In the genomic region with DNA sequence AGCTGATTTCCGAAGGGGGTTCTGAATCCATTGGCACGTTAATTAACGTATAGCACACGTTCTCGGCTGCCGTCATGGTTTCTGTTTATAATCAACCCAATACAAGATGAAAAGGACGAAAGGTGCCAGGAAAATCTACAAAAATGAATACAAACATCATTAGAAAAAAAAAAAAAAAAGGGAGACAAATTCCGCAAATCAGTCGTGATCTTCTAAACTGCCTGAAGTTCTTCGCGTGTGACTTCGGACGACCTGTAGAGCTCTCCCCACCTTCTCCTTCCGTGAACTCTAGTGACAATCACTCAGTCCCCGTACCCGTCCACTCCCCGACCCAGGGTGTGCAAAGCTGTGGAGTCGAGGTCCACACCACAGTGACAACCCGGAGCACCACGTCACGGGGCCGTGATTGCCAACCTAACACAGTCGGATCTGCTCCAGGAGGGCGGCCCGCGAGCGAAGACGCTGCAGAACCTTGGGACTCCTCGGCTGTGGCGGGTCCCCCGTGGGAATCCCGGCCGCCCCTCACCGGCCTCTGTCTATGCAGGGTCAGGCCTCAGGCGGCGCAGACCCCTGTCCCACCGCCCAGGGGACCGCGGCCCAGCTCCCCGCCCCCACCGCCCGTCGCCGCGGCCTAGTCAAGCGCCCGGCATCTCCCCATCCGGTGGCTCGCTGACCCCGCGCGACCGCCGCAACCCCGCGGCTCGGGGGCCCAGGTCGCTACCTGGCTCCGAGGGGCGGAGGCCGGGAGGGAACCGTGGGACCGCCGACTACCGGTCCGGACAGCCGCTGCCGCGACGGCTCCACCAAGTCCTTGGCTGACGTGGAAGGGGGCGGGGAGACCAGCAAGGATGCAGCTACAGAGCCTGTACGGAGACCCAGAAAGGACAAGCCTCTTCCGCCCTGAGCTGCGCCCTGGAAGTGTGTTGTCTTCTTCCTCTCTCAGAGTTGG, we compare ENCODE assay signal across 8 mouse cellular contexts. TPM values are rescaled to one million over a fixed set of nuclear protein-coding genes. Genes with fewer than 3 reads are reported as not detected.
A peak's percentile ranks its signal among the peaks of the same experiment; 100 is the strongest.
DNase-seq lines count a peak whose midpoint lies in the region; ATAC-seq and TF ChIP-seq lines count a peak whose summit lies in the region.

Copb1 (minus strand) TSS at position 827 of the 949 bp plus-strand sequence.

- TF ChIP-seq POLR2A in olfactory bulb, adult 2 months (IDR thresholded peaks at IDR 0.05; ENCODE audit: insufficient read depth, low read depth, low read length) = 0 out of 2 replicates have a peak, but pooled peaks have one; percentile 28
- TF ChIP-seq POLR2A in thymus, adult 2 months (IDR thresholded peaks at IDR 0.05; ENCODE audit: control insufficient read depth, extremely low read depth, insufficient read depth, low read length, poor library complexity) = peak; percentile 76; the same call in 1 of the 2 replicates

- peak within 1 kb of the TSS; percentile 95 for H3K9ac ChIP-seq in forebrain, embryonic 15.5 days (replicated peaks)
- peak within 1 kb of the TSS; percentile 97 for H3K9ac ChIP-seq in lung, embryonic 14.5 days

- intact Hi-C loops in heart, postnatal 25 days (cut with DNase I) = no loop called here

- ATAC-seq in forebrain, embryonic 15.5 days (replicated peaks) = peak; percentile 100
- peak; percentile 99 for ATAC-seq in lung, embryonic 14.5 days (ENCODE audit: insufficient read depth)

- peak within 1 kb of the TSS; percentile 94 for H3K4me3 ChIP-seq in forebrain, embryonic 15.5 days
- peak within 1 kb of the TSS; percentile 62 for H3K4me3 ChIP-seq in layer of hippocampus, adult 2 months
- peak within 1 kb of the TSS; percentile 96 for H3K4me3 ChIP-seq in lung, embryonic 14.5 days (ENCODE audit: low read depth, low read length)
- peak within 1 kb of the TSS; percentile 75 for H3K4me3 ChIP-seq in olfactory bulb, adult 2 months (ENCODE audit: insufficient read depth, low read depth, low read length)
- peak within 1 kb of the TSS; percentile 76 for H3K4me3 ChIP-seq in thymus, adult 2 months (ENCODE audit: control insufficient read depth, insufficient read depth, low read length)

- peak within 1 kb of the TSS; percentile 57 for H3K27ac ChIP-seq in forebrain, embryonic 15.5 days (replicated peaks)
- peak within 1 kb of the TSS; percentile 94 for H3K27ac ChIP-seq in layer of hippocampus, adult 2 months
- peak within 1 kb of the TSS; percentile 65 for H3K27ac ChIP-seq in lung, embryonic 14.5 days (ENCODE audit: low read depth)
- H3K27ac ChIP-seq in olfactory bulb, adult 2 months (ENCODE audit: insufficient read depth, low read depth, low read length) = no peak within 1 kb of the TSS
- no peak within 1 kb of the TSS for H3K27ac ChIP-seq in thymus, adult 2 months (ENCODE audit: control insufficient read depth, insufficient read depth, low read length)

- H3K27me3 ChIP-seq in forebrain, embryonic 15.5 days = no peaks in the 10 kb centered on the region
- H3K27me3 ChIP-seq in lung, embryonic 14.5 days (ENCODE audit: insufficient read depth, low read length) = no peaks in the 10 kb centered on the region
- H3K27me3 ChIP-seq in thymus, adult 2 months (ENCODE audit: control insufficient read depth, insufficient read depth, low read length) = no peaks in the 10 kb centered on the region

- DNase-seq in ES-CJ7 (ENCODE audit: low read depth, low spot score) = peak; percentile 91
- peak; percentile 84 for DNase-seq in cerebellum, adult 11 months
- DNase-seq in heart, postnatal 25 days (ENCODE audit: low spot score) = peak; percentile 84
- DNase-seq in layer of hippocampus, adult 2 months (ENCODE audit: low spot score in 2 of 2) = peak; percentile 92
- peak; percentile 95 for DNase-seq in lung, embryonic 14.5 days
- peak; percentile 95 for DNase-seq in thymus, adult 2 months

- H3K36me3 ChIP-seq in forebrain, embryonic 15.5 days = peaks cover 28% of the 10 kb centered on the region
- peaks cover 35% of the 10 kb centered on the region for H3K36me3 ChIP-seq in lung, embryonic 14.5 days (ENCODE audit: insufficient read depth)
- H3K36me3 ChIP-seq in thymus, adult 2 months (ENCODE audit: control insufficient read depth, insufficient read depth, low read length) = peaks cover 20% of the 10 kb centered on the region

- H3K4me2 ChIP-seq in forebrain, embryonic 15.5 days (replicated peaks) = peak within 1 kb of the TSS; percentile 59
- peak within 1 kb of the TSS; percentile 64 for H3K4me2 ChIP-seq in lung, embryonic 14.5 days

- H3K4me1 ChIP-seq in forebrain, embryonic 15.5 days = peaks cover 16% of the 10 kb centered on the region
- peaks cover 3% of the 10 kb centered on the region for H3K4me1 ChIP-seq in lung, embryonic 14.5 days (ENCODE audit: insufficient read depth)
- H3K4me1 ChIP-seq in olfactory bulb, adult 2 months (ENCODE audit: control insufficient read depth, insufficient read depth, low read length) = peaks cover 5% of the 10 kb centered on the region; the same call in 1 of the 2 replicates
- 0 out of 2 replicates have a peak, but pooled peaks cover 2% of the 10 kb centered on the region for H3K4me1 ChIP-seq in thymus, adult 2 months (replicated peaks; ENCODE audit: control insufficient read depth, insufficient read depth, low read length)

- 1% methylated on average over 71 of the region's 75 CpGs for WGBS in forebrain, embryonic 15.5 days
- WGBS in lung, embryonic 14.5 days = 1% methylated on average over 75 of the region's 75 CpGs
- under 1% methylated on average over 75 of the region's 75 CpGs for WGBS in olfactory bulb, adult 2 months
- 2% methylated on average over 75 of the region's 75 CpGs for WGBS in thymus, adult 2 months

- H3K9me3 ChIP-seq in forebrain, embryonic 15.5 days = no peaks in the 10 kb centered on the region
- H3K9me3 ChIP-seq in lung, embryonic 14.5 days (ENCODE audit: low read depth, low read length) = no peaks in the 10 kb centered on the region

- TF ChIP-seq CTCF in layer of hippocampus, adult 2 months (conservative IDR thresholded peaks at IDR 0.05) = no peak; the same call in 1 of the 2 replicates
- no peak for TF ChIP-seq CTCF in lung, embryonic 14.5 days (IDR thresholded peaks at IDR 0.05; ENCODE audit: low read depth)
- TF ChIP-seq CTCF in olfactory bulb, adult 2 months (IDR thresholded peaks at IDR 0.05; ENCODE audit: insufficient read depth, low read depth, low read length) = no peak
- 0 out of 2 replicates have a peak, but pooled peaks have one; percentile 1 for TF ChIP-seq CTCF in thymus, adult 2 months (IDR thresholded peaks at IDR 0.05; ENCODE audit: borderline replicate concordance, control insufficient read depth, extremely low read depth, insufficient read depth, low read length, poor library complexity)

RNA-seq across cellular contexts. Expression of gene Copb1, which starts in this region (rescaled TPM):
- polyA plus RNA-seq in forebrain, embryonic 15.5 days (2015; fragmentation: Nextera tagmentation; extraction: Ambion mirVana) = 90.0 and 91.4 TPM in 2 replicates
- total RNA-seq in heart, postnatal 25 days (2021) = 10 to 100 TPM; 40.0 to 44.6 TPM
- total RNA-seq in layer of hippocampus, adult 2 months (2021) = 10 to 100 TPM; 60.7 to 61.2 TPM
- polyA plus RNA-seq in lung, embryonic 14.5 days (2014; fragmentation: Nextera tagmentation; extraction: Ambion mirVana) = 129 and 135 TPM in 2 replicates
- polyA plus RNA-seq in olfactory bulb, adult 2 months (2012; ENCODE audit: insufficient read depth, insufficient read length, low replicate concordance, missing spikeins) = not detected in 2 replicates
- 42.1 and 43.5 TPM in 2 replicates for polyA plus RNA-seq in thymus, adult 2 months (2012; rRNA removed)

Comparison
In these comparisons a context has a peak if more than half of its experiments do, and no peak if none do; other contexts are left out.
1. H3K27ac ChIP-seq: peak in forebrain, embryonic 15.5 days (single experiment), layer of hippocampus, adult 2 months (single experiment) and lung, embryonic 14.5 days (single experiment); none in olfactory bulb, adult 2 months (single experiment) and thymus, adult 2 months (single experiment).
2. Peak in every context shown above with its lines, with median percentiles within 50 percentile points of each other: DNase-seq and H3K4me3 ChIP-seq.